Mouse (Mus musculus) bone marrow macrophage, adult 2 months (primary cell): ENCODE results near the gene Rfc1. TPM values are rescaled to one million over a fixed set of nuclear protein-coding genes. Genes with fewer than 3 reads are reported as not detected.
A peak's percentile ranks its signal among the peaks of the same experiment; 100 is the strongest.

Experiments
- H3K27ac ChIP-seq: 2 replicates; pipeline ENCODE4 v1.5.1; 2012; ENCODE audit warnings: low read depth, low read length; ENCODE audit not compliant: insufficient read depth
- H3K4me1 ChIP-seq: 2 replicates; pipeline ENCODE4 v1.6.1; 2012; ENCODE audit warnings: low read length; ENCODE audit not compliant: control insufficient read depth, insufficient read depth
- H3K4me3 ChIP-seq: 2 replicates; pipeline ENCODE4 v1.5.1; 2012; ENCODE audit warnings: mild to moderate bottlenecking, low read length, moderate library complexity; ENCODE audit not compliant: insufficient read depth
- CTCF ChIP-seq: IDR thresholded peaks from 2 replicates; pipeline ENCODE4 v1.5.1; 2012; ENCODE audit warnings: low read depth, mild to moderate bottlenecking, low read length, moderate library complexity
- POLR2A ChIP-seq: IDR thresholded peaks from 2 replicates; pipeline ENCODE4 v1.6.1; 2012; ENCODE audit warnings: mild to moderate bottlenecking, low read depth, low read length, borderline replicate concordance
- polyA plus RNA-seq: library from polyadenylated mRNA; stranded (reverse); fragments of >200 nt; gene quantifications from 2 replicates; pipeline ENCODE4 v1.2.4, GENCODE M21; 2012; ENCODE audit not compliant: missing spikeins, insufficient read depth, insufficient read length

Rfc1 gene
- polyA plus RNA-seq, 1 experiment = 51.0 TPM

DNA sequence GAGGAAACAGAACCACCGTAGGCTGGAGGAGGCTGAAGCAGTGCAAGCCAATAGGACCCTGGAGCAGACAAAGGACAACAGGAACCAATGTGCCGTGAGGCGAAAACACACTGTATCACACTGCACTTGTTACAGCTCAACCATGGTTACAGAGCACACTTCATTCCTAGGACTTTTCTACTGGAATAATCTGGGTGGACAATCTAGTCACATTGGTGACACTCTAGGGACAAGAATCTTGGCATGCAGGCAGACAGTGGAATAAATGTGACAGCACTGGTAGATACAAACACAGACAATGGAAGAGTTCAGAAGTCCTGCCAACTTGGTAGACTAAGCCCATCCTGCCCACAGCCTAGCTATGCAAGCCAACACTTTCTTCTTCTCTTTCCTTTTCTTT, 54.3 kb downstream of the Rfc1 start:
- Histone ChIP-seq H3K4me3 (no peak overlapping the region), H3K4me1 (no peaks in the 10 kb centered on the region), H3K27ac (no peak overlapping the region)
- TF ChIP-seq POLR2A (no peak), CTCF (no peak)

DNA sequence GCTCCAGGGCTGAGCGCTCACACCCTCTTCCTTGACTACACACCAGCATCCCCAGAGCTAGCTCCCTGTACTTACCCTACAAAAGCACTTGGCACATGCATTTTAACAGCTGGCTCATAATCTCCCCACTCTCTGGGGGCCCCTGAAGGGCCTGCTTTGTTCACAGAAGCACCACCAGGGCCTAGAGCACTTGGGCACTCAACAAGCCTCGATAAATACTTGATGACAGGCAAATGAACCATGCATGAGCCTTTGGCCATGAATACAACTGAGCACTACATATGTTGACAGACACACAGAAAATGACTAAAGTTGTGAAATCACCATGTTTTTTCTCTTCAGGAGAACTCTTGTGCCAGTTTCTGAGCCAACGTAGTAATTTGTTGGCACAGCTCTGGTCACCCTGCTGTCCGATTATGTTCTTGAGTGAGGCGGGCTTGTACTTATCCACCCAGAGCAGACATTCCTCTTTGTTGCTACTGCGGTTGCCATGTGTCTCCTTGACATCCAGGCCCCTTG, 56.3 kb downstream of the Rfc1 start:
- TF ChIP-seq CTCF = no peak
- no peak for TF ChIP-seq POLR2A
- H3K4me1 ChIP-seq = peaks cover 3% of the 10 kb centered on the region; the same call in 1 of the 2 replicates
- H3K27ac ChIP-seq = no peak overlapping the region
- no peak overlapping the region for H3K4me3 ChIP-seq

DNA sequence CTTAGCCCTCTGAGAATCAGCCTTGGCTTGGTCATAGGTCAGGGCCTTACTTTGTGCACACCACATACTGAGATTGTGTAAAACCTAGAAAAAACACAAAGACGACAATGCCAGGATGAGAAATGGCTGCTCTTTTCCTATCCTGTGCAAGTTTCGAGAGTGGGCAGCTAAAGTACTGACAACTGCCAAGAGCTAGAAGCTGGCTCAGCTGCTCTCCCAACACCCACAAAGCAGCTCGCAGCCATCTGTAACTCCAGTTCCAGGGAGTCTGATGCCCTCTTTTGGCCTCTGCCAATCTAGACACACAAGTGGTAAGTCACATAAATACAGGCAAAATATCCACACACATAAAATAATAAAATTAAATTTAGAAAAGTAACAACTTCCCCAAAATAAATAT, 61.5 kb downstream of the Rfc1 start:
- Histone ChIP-seq H3K4me3 (no peak overlapping the region), H3K27ac (no peak overlapping the region), H3K4me1 (peaks cover 5% of the 10 kb centered on the region; the same call in 1 of the 2 replicates)
- TF ChIP-seq POLR2A (no peak), CTCF (no peak)

DNA sequence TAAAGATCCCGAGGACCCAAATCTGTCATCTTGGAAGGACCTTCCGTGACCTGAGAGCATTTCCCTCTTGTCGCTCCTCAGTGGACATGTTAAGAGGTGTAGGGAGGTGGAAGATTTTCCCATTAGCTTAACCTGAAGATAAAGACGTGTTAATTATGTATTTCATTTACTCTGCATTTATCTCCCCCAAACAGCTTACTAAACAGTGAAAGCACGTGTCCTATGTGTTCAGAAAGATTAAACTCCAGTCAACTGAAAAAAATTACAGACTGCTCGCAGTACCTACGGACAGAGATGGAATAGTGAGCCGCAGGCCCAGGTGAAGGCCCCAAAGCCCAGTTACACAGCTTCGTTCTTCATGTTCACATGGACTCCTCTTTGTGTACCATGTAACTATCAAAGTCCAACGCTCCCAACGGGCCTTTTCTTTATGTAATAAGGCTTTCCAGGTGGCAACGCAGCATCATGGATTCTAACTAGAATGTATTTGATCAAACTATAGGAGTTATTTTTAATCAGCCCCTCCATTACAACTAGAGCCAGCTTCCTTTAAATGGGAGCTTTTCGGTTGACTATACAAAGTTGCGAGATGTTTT, 77.5 kb downstream of the Rfc1 start:
- TF ChIP-seq CTCF (no peak), POLR2A (no peak)
- Histone ChIP-seq H3K4me1 (peaks cover 5% of the 10 kb centered on the region), H3K4me3 (no peak overlapping the region), H3K27ac (no peak overlapping the region)

DNA sequence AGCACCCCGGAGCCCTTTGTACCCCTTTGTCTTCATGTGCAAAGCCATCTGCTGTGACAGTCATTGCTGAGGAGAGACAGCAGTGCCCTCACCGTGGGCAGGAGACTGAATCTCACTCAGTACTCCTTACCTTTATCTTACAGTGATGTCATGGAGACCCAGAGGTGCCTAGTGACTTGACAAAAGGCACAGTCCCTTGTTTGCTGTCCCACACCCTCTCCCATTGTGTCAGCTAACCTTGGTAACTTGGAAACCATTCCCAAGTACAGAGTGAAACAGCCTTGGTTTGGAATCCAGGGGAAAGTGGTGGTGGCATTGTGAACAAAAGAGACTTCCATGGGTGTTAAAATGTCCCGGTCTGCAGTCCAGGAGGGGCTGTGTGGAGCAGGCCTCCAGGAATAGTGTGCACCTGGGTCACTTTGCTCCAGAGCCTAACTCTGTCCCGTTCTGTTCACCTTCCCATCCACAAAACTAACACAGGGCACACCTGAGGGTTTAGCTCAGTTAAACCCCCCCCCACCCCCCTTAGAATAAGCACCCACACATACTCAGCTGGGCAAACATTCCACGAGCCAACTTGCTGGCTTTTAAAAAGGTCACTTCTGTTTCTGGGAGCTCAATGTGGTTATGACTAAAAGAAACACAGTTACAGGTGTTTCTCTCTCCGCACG, 85.2 kb downstream of the Rfc1 start:
- Histone ChIP-seq H3K27ac (no peak overlapping the region), H3K4me1 (peaks cover 15% of the 10 kb centered on the region), H3K4me3 (no peak overlapping the region)
- no peak for TF ChIP-seq POLR2A
- TF ChIP-seq CTCF = no peak

DNA sequence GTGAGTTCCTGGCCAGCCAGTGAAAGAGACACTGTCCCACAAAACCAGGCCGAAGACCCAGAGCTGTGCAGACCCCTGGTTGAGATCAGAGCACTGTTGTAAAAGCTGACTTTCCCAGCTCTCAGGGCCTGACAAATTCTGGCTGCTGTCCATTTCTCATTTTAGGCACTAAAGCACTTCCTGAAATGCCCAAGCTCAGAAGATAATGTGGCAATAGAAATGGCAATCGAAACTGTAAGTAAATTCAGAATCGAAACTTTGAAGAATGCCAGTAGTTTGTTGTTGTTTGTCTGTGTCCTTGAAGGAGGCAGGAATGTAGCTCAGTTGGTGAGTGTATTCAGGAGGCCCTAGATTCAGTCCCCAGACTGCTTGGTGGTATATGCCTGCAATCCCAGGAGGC, 88.2 kb downstream of the Rfc1 start:
- TF ChIP-seq POLR2A (no peak), CTCF (no peak)
- peaks cover 15% of the 10 kb centered on the region for H3K4me1 ChIP-seq
- H3K4me3 ChIP-seq = peak overlapping the region; percentile 30; the same call in 1 of the 2 replicates
- H3K27ac ChIP-seq = peak overlapping the region; percentile 82

DNA sequence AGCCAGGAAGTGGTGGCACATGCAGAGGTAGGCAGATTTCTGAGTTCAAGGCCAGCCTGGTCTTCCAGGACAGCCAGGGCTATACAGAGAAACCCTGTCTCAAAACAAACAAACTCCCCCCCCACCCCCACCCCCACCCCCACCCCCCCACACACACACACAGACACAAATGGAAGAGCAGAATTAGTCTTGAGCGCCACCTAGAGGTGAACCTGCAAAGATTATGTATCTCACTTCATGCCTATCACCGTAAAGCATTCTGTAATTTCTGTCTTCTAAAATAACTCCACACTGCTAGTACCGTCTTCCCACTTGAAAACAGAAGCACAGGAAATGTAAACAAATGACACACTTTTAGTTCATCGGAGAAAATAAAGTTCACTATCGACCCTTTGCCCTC, 92.7 kb downstream of the Rfc1 start:
- peaks cover 12% of the 10 kb centered on the region for H3K4me1 ChIP-seq
- TF ChIP-seq POLR2A = no peak
- TF ChIP-seq CTCF = peak; percentile 12; the same call in 1 of the 2 replicates

DNA sequence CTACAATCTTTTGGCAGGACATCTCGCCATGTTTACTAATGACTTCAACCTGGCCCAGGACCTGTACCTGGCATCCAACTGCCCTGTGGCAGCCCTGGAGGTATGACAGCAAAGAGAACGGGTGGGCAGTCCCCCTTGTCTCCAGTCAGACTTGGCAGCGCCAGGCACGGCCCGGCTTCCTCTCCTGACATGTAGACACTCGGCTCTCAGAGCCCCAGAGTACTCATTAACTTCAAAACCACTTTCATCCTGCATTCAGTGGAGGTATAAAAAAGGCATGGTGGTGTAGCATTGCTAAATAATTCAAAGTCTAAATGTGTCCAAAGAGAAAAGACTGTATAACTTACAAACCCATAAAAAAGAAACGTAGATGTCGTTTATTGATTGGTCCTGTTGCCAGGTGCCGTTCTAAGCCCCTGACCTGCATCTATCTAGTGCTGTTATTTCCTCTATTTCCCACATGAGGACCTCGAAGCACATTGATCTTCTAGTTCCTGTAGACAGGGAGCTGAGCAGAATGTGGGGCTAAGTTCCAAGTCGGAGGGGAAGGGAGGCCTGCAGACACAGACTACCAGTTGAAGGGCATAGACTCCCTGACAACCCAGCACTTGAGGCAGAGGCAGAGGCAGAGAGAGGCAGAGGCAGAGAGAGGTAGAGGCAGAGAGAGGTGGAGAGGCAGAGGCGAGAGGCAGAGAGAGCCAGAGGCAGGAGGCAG, 104.0 kb downstream of the Rfc1 start:
- H3K4me1 ChIP-seq = no peaks in the 10 kb centered on the region
- H3K27ac ChIP-seq = no peak overlapping the region
- no peak overlapping the region for H3K4me3 ChIP-seq
- TF ChIP-seq CTCF (no peak), POLR2A (no peak)

More for the DNA sequence above, 92.7 kb downstream of the Rfc1 start:
- H3K4me3 ChIP-seq = no peak overlapping the region
- no peak overlapping the region for H3K27ac ChIP-seq

DNA sequence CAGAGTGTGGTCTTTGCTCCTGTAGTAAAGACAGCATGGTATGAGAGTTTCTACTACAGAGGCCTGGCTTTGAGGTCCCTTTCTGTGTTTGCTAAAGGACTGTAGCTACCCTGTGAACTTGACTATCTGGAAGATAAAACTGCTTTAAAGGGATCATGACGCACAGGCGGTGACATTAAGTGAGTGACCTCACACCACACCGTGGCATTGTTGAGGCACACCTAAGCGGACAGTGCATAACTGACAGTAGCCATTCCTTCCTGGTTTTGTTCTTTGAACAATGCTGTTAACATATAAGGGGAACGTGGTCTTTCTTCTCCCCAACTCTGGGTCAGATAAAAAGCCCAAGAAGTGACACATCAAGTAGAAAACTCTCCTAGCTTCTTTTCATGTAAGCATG, 111.4 kb downstream of the Rfc1 start:
- Histone ChIP-seq H3K4me1 (no peaks in the 10 kb centered on the region), H3K4me3 (no peak overlapping the region), H3K27ac (no peak overlapping the region)
- TF ChIP-seq CTCF (no peak), POLR2A (no peak)

DNA sequence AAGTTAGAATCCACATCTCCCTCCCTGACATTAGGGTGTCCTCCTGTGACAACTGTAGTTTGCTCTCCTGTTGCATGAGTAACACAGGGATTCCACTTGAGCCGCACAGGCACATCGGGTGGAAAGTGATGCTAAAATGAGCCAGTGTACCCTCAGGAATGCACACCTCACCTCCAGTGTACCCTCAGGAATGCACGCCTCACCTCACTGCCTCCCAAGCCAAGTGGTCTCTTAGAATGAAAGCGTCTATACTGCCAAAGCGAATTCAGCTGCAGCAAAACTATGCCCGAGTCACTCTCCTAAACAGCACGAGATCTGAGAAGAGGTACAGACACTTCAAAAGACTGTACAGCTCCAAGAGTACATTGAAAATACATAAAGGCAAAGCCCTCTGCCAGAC, 114.4 kb downstream of the Rfc1 start:
- no peak overlapping the region for H3K4me3 ChIP-seq
- H3K27ac ChIP-seq = no peak overlapping the region
- no peaks in the 10 kb centered on the region for H3K4me1 ChIP-seq
- TF ChIP-seq CTCF (no peak), POLR2A (no peak)
